Mouse (Mus musculus): Measurements from ENCODE around the gene G6pc3. TPM values are rescaled to one million over a fixed set of nuclear protein-coding genes. Genes with fewer than 3 reads are reported as not detected.

Gene G6pc3
- polyA plus RNA-seq, 1 experiment, result 53.8 TPM

DNA sequence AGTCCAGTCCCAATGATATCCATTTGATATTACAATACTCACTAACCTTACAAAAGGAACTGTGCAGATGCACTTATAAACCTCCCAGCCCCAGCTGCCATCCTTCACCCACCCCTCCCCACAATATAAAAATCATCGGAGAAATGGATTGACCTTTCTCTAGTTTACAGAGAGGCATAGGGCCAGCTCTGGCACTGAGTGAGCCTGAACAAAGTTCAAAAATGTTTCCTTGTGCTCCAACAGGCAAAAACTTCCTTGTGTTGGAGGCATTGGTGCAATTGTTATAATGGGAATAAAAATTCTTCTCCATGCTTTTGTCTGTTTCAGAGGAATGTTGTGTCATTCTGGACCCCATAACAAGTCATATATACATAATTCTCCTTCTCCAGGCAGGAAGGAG is 3.2 kb upstream of the G6pc3 start:
- Histone ChIP-seq H3K27ac (ENCODE audit: insufficient read depth, low read depth, low read length) (peak overlapping the region; percentile 75), H3K4me3 (ENCODE audit: low read depth, low read length) (no peak overlapping the region), H3K27me3 (ENCODE audit: control insufficient read depth, insufficient read depth, low read length) (no peaks in the 10 kb centered on the region), H3K4me1 (ENCODE audit: control insufficient read depth, insufficient read depth, insufficient read length, low read length) (peaks cover 6% of the 10 kb centered on the region), H3K36me3 (ENCODE audit: control insufficient read depth, insufficient read depth, low read length) (peaks cover 7% of the 10 kb centered on the region)
- 8% methylated on average over 1 of the region's 1 CpGs for WGBS
- no peak for TF ChIP-seq POLR2A (IDR thresholded peaks at IDR 0.05; ENCODE audit: low read depth, low read length)
- TF ChIP-seq CTCF (IDR thresholded peaks at IDR 0.05; ENCODE audit: extremely low read depth, insufficient read length, insufficient replicate concordance, low read depth, low read length), result no peak

DNA sequence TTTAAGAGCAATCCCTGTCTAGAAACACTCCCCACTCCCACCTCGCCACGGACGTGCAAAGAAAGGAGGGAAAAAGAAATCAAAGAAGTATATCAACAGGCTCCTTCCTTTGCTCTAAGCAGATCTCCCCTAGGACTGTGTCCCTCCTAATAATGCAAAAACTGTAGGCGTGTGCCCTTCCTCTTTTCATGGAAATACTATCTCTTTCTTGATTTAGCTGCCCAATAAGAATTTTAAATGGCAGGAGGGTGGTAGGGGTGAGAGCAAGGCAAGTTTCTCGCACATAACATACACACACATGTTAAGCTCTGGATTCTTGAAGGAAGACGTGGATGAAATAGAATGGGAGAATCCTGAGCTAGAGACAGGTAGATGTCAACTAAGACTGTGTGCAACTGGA is 440 bp upstream of the G6pc3 start:
- TF ChIP-seq CTCF (IDR thresholded peaks at IDR 0.05; ENCODE audit: extremely low read depth, insufficient read length, insufficient replicate concordance, low read depth, low read length) (no peak), POLR2A (IDR thresholded peaks at IDR 0.05; ENCODE audit: low read depth, low read length) (no peak)
- peaks cover 4% of the 10 kb centered on the region for H3K36me3 ChIP-seq (ENCODE audit: control insufficient read depth, insufficient read depth, low read length)
- 65% methylated on average over 6 of the region's 6 CpGs for WGBS
- H3K4me1 ChIP-seq (ENCODE audit: control insufficient read depth, insufficient read depth, insufficient read length, low read length), result peaks cover 4% of the 10 kb centered on the region
- 0 out of 2 replicates have a peak overlapping the region, but pooled peaks have one; percentile 71 for H3K4me3 ChIP-seq (ENCODE audit: low read depth, low read length)
- H3K27ac ChIP-seq (ENCODE audit: insufficient read depth, low read depth, low read length), result peak overlapping the region; percentile 48
- no peaks in the 10 kb centered on the region for H3K27me3 ChIP-seq (ENCODE audit: control insufficient read depth, insufficient read depth, low read length)

DNA sequence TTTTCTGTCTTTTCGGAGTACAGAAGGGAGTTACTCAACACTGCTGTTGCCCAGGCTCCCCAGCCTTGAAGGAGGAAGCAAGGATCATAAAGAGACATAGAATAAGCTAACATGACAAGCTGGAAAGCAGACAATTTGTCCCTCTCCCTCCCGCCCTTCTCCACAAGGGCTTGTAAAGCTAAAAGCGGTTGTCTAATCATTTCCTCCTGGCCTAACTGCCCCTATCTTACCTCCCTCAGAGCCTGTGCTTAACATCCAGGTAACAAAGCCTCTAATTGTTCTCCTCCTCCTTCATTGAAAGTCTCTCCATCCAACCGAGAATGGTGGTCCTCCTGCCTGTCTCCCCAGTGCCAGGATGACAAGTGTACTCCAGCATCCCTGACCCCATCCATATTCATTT is 1.4 kb downstream of the G6pc3 start:
- 28% methylated on average over 4 of the region's 4 CpGs for WGBS
- Histone ChIP-seq H3K27ac (ENCODE audit: insufficient read depth, low read depth, low read length) (no peak overlapping the region), H3K4me3 (ENCODE audit: low read depth, low read length) (no peak overlapping the region), H3K27me3 (ENCODE audit: control insufficient read depth, insufficient read depth, low read length) (no peaks in the 10 kb centered on the region), H3K4me1 (ENCODE audit: control insufficient read depth, insufficient read depth, insufficient read length, low read length) (peaks cover 4% of the 10 kb centered on the region), H3K36me3 (ENCODE audit: control insufficient read depth, insufficient read depth, low read length) (peaks cover 13% of the 10 kb centered on the region)
- TF ChIP-seq CTCF (IDR thresholded peaks at IDR 0.05; ENCODE audit: extremely low read depth, insufficient read length, insufficient replicate concordance, low read depth, low read length) (no peak), POLR2A (IDR thresholded peaks at IDR 0.05; ENCODE audit: low read depth, low read length) (no peak)

DNA sequence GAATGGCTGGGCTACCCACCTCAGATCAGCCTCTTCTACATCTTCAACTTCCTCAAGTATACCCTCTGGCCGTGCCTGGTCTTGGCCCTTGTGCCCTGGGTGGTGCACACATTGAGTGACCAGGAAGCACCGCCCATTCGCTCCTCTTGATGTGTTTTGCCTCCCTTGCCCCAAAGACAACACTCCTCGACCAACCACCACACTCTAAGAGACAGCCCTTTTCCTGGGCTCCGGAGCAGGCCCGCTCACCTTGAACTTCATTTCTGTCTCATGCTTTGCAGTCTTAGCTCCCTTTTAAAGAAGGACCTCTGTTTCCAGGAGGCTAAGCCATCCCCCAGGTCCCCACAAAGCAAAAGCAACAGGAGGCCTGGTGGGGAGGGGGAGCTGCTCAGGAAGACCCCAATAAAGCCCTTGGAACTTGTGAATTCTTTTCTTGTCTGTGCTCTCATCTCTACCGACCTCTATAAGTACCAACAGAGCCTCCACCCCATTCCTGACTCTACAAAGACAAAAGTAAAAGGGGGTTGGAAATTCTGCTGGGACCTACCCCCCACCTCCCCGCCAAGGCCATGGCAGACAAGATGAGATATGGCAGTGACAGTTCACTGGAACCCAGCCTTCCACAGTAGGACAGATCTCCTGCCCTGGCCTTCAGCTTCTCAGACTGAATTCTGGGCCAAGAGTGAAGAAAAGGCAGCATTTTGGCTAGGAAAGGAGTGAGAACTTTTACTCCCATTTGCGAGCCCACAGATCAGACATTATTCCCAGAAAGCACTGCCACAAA is 4.4 kb downstream of the G6pc3 start:
- peaks cover 4% of the 10 kb centered on the region for H3K4me1 ChIP-seq (ENCODE audit: control insufficient read depth, insufficient read depth, insufficient read length, low read length)
- H3K36me3 ChIP-seq (ENCODE audit: control insufficient read depth, insufficient read depth, low read length), result peaks cover 24% of the 10 kb centered on the region
- H3K27ac ChIP-seq (ENCODE audit: insufficient read depth, low read depth, low read length), result no peak overlapping the region
- 89% methylated on average over 9 of the region's 9 CpGs for WGBS
- H3K4me3 ChIP-seq (ENCODE audit: low read depth, low read length), result no peak overlapping the region
- H3K27me3 ChIP-seq (ENCODE audit: control insufficient read depth, insufficient read depth, low read length), result no peaks in the 10 kb centered on the region
- no peak for TF ChIP-seq POLR2A (IDR thresholded peaks at IDR 0.05; ENCODE audit: low read depth, low read length)
- no peak for TF ChIP-seq CTCF (IDR thresholded peaks at IDR 0.05; ENCODE audit: extremely low read depth, insufficient read length, insufficient replicate concordance, low read depth, low read length)

DNA sequence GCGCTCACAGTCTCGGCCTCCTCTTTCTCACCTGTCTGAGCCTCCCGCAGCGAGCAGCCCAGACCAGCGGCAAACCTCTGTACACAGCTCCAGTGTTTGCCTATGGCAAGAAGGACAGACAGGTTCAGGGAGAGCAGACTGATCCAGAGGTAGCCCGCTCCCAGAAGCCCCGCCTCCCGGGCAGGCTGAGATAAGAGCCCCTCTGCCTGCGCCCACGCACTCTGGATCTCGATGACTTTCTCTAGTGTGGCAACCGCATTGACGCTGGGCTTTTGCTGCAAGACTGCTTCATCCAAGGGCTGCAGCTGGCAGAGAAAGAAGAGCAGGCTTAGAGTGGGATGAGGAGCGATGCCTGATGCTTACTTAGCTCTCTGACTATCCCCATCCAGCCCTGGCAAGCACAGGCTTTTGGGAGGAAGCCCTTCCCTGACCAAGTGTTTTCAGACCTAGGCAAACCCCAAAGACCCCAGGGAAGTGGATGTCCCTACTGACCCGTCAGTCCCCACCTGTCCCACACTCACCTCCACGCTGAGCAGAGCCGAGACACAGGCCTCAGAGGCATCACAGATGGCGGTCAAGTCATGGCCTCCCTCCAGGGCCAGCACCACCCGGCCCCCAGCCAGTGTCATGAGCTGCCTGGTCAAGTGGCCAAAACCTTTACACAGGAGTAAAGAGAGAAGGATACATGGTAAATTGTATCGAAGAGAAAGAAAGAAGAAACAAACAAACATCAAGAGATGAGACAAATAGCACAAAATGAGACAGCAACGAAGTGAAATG is 6.8 kb downstream of the G6pc3 start:
- TF ChIP-seq CTCF (IDR thresholded peaks at IDR 0.05; ENCODE audit: extremely low read depth, insufficient read length, insufficient replicate concordance, low read depth, low read length) (no peak), POLR2A (IDR thresholded peaks at IDR 0.05; ENCODE audit: low read depth, low read length) (no peak)
- Histone ChIP-seq H3K4me3 (ENCODE audit: low read depth, low read length) (no peak overlapping the region), H3K27me3 (ENCODE audit: control insufficient read depth, insufficient read depth, low read length) (no peaks in the 10 kb centered on the region), H3K36me3 (ENCODE audit: control insufficient read depth, insufficient read depth, low read length) (peaks cover 31% of the 10 kb centered on the region), H3K27ac (ENCODE audit: insufficient read depth, low read depth, low read length) (no peak overlapping the region), H3K4me1 (ENCODE audit: control insufficient read depth, insufficient read depth, insufficient read length, low read length) (no peaks in the 10 kb centered on the region)
- WGBS, result 82% methylated on average over 21 of the region's 21 CpGs

DNA sequence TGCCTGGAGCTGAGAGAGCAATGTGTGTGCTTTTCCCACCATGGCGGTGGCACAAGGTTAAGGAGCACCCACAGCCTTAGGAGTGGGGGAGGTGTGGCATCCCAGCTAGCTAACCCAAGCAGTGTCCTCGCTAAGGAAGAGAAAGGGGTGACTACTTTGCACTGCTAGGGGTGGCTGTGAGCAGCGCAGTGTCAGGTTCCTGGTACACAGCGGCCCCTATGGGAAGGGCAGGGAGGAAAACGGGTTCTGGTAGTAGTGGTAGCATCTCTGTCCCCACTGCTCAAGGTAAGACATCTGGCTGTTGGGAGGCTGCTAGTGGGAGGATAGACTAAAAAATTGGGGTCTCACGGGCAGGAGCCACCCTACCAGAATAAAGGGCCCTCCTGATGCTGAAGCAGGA is 8.8 kb downstream of the G6pc3 start:
- H3K4me3 ChIP-seq (ENCODE audit: low read depth, low read length), result no peak overlapping the region
- H3K27me3 ChIP-seq (ENCODE audit: control insufficient read depth, insufficient read depth, low read length), result no peaks in the 10 kb centered on the region
- WGBS, result 71% methylated on average over 6 of the region's 6 CpGs
- TF ChIP-seq POLR2A (IDR thresholded peaks at IDR 0.05; ENCODE audit: low read depth, low read length) (no peak), CTCF (IDR thresholded peaks at IDR 0.05; ENCODE audit: extremely low read depth, insufficient read length, insufficient replicate concordance, low read depth, low read length) (no peak)
- no peak overlapping the region for H3K27ac ChIP-seq (ENCODE audit: insufficient read depth, low read depth, low read length)
- no peaks in the 10 kb centered on the region for H3K4me1 ChIP-seq (ENCODE audit: control insufficient read depth, insufficient read depth, insufficient read length, low read length)
- H3K36me3 ChIP-seq (ENCODE audit: control insufficient read depth, insufficient read depth, low read length), result peaks cover 36% of the 10 kb centered on the region

DNA sequence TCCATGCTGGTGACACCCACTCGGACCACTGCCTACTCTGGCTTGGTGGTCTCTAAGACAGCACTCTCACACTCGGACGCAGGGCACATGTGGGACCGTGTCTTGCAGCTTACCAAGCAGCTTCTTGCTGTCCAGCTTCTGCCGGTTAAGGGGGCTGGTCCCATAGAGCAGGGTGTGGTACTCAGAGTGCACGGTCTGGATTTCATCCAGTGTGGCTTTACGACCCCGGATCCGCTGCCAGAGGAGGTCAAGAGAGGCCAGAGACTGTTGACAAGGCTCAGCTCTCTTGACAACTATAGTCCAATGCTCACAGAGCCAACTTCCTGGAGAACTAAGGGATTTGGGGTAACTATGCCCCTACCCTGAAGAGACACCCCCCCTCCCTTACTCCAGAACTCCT is 10.4 kb downstream of the G6pc3 start:
- Histone ChIP-seq H3K4me1 (ENCODE audit: control insufficient read depth, insufficient read depth, insufficient read length, low read length) (no peaks in the 10 kb centered on the region), H3K27ac (ENCODE audit: insufficient read depth, low read depth, low read length) (no peak overlapping the region), H3K4me3 (ENCODE audit: low read depth, low read length) (no peak overlapping the region), H3K27me3 (ENCODE audit: control insufficient read depth, insufficient read depth, low read length) (no peaks in the 10 kb centered on the region), H3K36me3 (ENCODE audit: control insufficient read depth, insufficient read depth, low read length) (peaks cover 33% of the 10 kb centered on the region)
- TF ChIP-seq CTCF (IDR thresholded peaks at IDR 0.05; ENCODE audit: extremely low read depth, insufficient read length, insufficient replicate concordance, low read depth, low read length) (no peak), POLR2A (IDR thresholded peaks at IDR 0.05; ENCODE audit: low read depth, low read length) (no peak)
- 47% methylated on average over 9 of the region's 9 CpGs for WGBS
